Mouse (Mus musculus) liver, embryonic 18 days (tissue): ENCODE measurements around the gene Dlx5. TPM values are rescaled to one million over a fixed set of nuclear protein-coding genes. Genes with fewer than 3 reads are reported as not detected.

Experiments used
- polyA plus RNA-seq: library from polyadenylated mRNA; depleted of rRNA; stranded (reverse); fragments of >200 nt; gene quantifications from 2 replicates; pipeline ENCODE4 v1.2.3, GENCODE M21; 2012; rRNA removed

Dlx5 gene
- polyA plus RNA-seq: not detected in 2 replicates

GRCm38 (mm10) chr6:6881638-6882190 is at the start of gene Dlx5:
TSS of gene Dlx5 (minus strand) at chr6:6882085.

GRCm38 (mm10) chr6:6863160-6863870 is 18.6 kb downstream of the Dlx5 start, which contains the start of gene Dlx6:
TSS of gene Dlx6 (plus strand) at chr6:6863334.

Other genes starting within 250 kb of the Dlx5 start
- gene Dlx6, start 18.8 kb downstream of the Dlx5 start, polyA plus RNA-seq: not detected in 2 replicates
- gene Sdhaf3, start 73.9 kb upstream of the Dlx5 start, polyA plus RNA-seq: 0.78 and 0.92 TPM in 2 replicates